Mouse (Mus musculus): ENCODE measurements at regions not wholly inside any gene's neighbourhood (a gene's known extent, or its start where the extent isn't known, plus 50 kb on each side); places are given as distances from the start of the nearest gene placed in this dataset.

- TF ChIP-seq POLR2A (IDR thresholded peaks at IDR 0.05; ENCODE audit: extremely low read depth, insufficient read depth, low read length) (no peak), CTCF (IDR thresholded peaks at IDR 0.05; ENCODE audit: extremely low read depth, insufficient read depth, low read length) (no peak)
Observed at GRCm38 (mm10) chr6:100363683-100364082, 76.4 kb upstream of the Rybp start.

Measured in cortical plate, adult 2 months (tissue).